ENCODE assay signal across 9 mouse cellular contexts in the genomic region with DNA sequence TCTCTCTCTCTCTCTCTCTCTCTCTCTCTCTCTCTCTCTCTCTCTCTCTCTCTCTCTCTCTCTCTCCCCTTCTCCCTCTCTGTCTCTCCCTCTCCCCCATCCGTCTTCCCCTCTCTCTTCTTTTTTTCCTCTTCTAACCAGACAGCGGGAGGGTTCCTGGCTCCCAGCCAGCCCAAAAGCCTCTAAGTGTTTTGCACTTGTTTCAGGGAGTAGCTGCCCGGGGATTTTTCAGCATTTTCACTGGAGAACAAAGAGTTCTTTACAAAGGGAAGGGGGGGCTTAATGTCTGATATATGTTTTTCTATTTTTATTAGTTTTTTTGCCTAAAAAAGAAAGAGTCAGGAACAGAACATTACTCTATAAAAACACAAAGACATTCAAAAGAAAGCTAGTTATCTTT.
A peak's percentile ranks its signal among the peaks of the same experiment; 100 is the strongest.
DNase-seq lines count a peak whose midpoint lies in the region; ATAC-seq and TF ChIP-seq lines count a peak whose summit lies in the region.
"Had no signal": no experiment of that assay in that cellular context is flagged by ENCODE, and none has a peak within 500 bp of the region (broad histone marks: within the 10 kb centered on the region; RNA-seq: fewer than 3 reads in every experiment).

No protein-coding gene starts in this region.

- H3K27ac ChIP-seq in forebrain, embryonic 11.5 days (ENCODE audit: low read depth, low read length) = peak overlapping the region; percentile 95
- H3K27ac ChIP-seq in midbrain, embryonic 13.5 days = peak overlapping the region; percentile 99
- H3K27ac ChIP-seq in testis, adult 2 months (ENCODE audit: control insufficient read depth, insufficient read depth, low read depth, low read length) = peak overlapping the region; percentile 36; the same call in 1 of the 2 replicates
- H3K27ac ChIP-seq: liver, embryonic 13.5 days had no signal

- H3K4me2 ChIP-seq in forebrain, embryonic 11.5 days (ENCODE audit: low read depth, low read length, severe bottlenecking) = peak overlapping the region; percentile 68
- peak overlapping the region; percentile 86 for H3K4me2 ChIP-seq in midbrain, embryonic 13.5 days (replicated peaks)

- TF ChIP-seq CTCF in testis, adult 2 months (IDR thresholded peaks at IDR 0.05; ENCODE audit: control insufficient read depth, insufficient read depth, insufficient replicate concordance, low read depth, low read length) = no peak

- H3K4me1 ChIP-seq in forebrain, embryonic 11.5 days (replicated peaks; ENCODE audit: control insufficient read depth, insufficient read depth, low read length) = peaks cover 14% of the 10 kb centered on the region; the same call in 1 of the 2 replicates
- peaks cover 53% of the 10 kb centered on the region for H3K4me1 ChIP-seq in midbrain, embryonic 13.5 days (replicated peaks)
- H3K4me1 ChIP-seq in testis, adult 2 months (ENCODE audit: control insufficient read depth, insufficient read depth, low read length) = no peaks in the 10 kb centered on the region; the same call in 1 of the 2 replicates
- H3K4me1 ChIP-seq: liver, embryonic 13.5 days had no signal

- peak overlapping the region; percentile 92 for H3K9ac ChIP-seq in forebrain, embryonic 11.5 days (ENCODE audit: low read length)
- peak overlapping the region; percentile 88 for H3K9ac ChIP-seq in midbrain, embryonic 13.5 days (replicated peaks)
- H3K9ac ChIP-seq: liver, embryonic 13.5 days had no signal

- H3K9me3 ChIP-seq in forebrain, embryonic 11.5 days (ENCODE audit: control insufficient read depth, low read length) = no peaks in the 10 kb centered on the region
- no peaks in the 10 kb centered on the region for H3K9me3 ChIP-seq in midbrain, embryonic 13.5 days
- H3K9me3 ChIP-seq: liver, embryonic 13.5 days had no signal

- peak; percentile 65 for DNase-seq in A20 (ENCODE audit: low read depth, low spot score)
- peak; percentile 80 to 85 for DNase-seq in adrenal gland, postnatal 36 days
- peak; percentile 74 for DNase-seq in forebrain, embryonic 11.5 days (ENCODE audit: low spot score)
- DNase-seq in heart, postnatal 25 days (ENCODE audit: low spot score) = peak; percentile 53
- peak; percentile 64 to 77 for DNase-seq in left cerebral cortex, postnatal 14 days (ENCODE audit: low spot score in 2 of 2)
- DNase-seq: liver, embryonic 13.5 days had no signal

- TF ChIP-seq POLR2A in testis, adult 2 months (IDR thresholded peaks at IDR 0.05; ENCODE audit: control insufficient read depth, low read depth, low read length) = no peak

- H3K4me3 ChIP-seq in forebrain, embryonic 11.5 days (ENCODE audit: low read depth, low read length) = peak overlapping the region; percentile 49
- peak overlapping the region; percentile 64 for H3K4me3 ChIP-seq in midbrain, embryonic 13.5 days (replicated peaks)
- H3K4me3 ChIP-seq in testis, adult 2 months (ENCODE audit: control insufficient read depth, low read depth, low read length) = no peak overlapping the region
- H3K4me3 ChIP-seq: liver, embryonic 13.5 days had no signal

- H3K36me3 ChIP-seq in forebrain, embryonic 11.5 days (ENCODE audit: control insufficient read depth, insufficient read depth, low read length) = no peaks in the 10 kb centered on the region
- no peaks in the 10 kb centered on the region for H3K36me3 ChIP-seq in midbrain, embryonic 13.5 days
- H3K36me3 ChIP-seq in testis, adult 2 months (ENCODE audit: control insufficient read depth, insufficient read depth, low read length) = no peaks in the 10 kb centered on the region
- H3K36me3 ChIP-seq: liver, embryonic 13.5 days had no signal

- 0% methylated on average over 3 of the region's 3 CpGs for WGBS in forebrain, embryonic 11.5 days
- 0% methylated on average over 3 of the region's 3 CpGs for WGBS in midbrain, embryonic 13.5 days

- ATAC-seq in forebrain, embryonic 11.5 days (replicated peaks; ENCODE audit: low FRiP score) = 0 out of 2 replicates have a peak, but pooled peaks have one; percentile 23
- ATAC-seq in midbrain, embryonic 13.5 days = no peak
- ATAC-seq in granulocyte monocyte progenitor cell, adult 5-6 weeks (replicated peaks; ENCODE audit: poor library complexity, severe bottlenecking) = no peak

- H3K27me3 ChIP-seq in forebrain, embryonic 11.5 days (ENCODE audit: control insufficient read depth, insufficient read depth, low read length) = no peaks in the 10 kb centered on the region
- H3K27me3 ChIP-seq in midbrain, embryonic 13.5 days = no peaks in the 10 kb centered on the region
- no peaks in the 10 kb centered on the region for H3K27me3 ChIP-seq in testis, adult 2 months (ENCODE audit: control insufficient read depth, insufficient read depth, low read length)
- H3K27me3 ChIP-seq: liver, embryonic 13.5 days had no signal

- intact Hi-C loops in heart, postnatal 25 days (cut with DNase I) = loop anchor here (5.0 kb wide), 3 partner anchors 33 to 68 kb away; no protein-coding TSS in a partner anchor
- intact Hi-C loops in left cerebral cortex, postnatal 14 days (cut with DNase I) = loop anchor here (10.0 kb wide), 1 partner anchor 589 kb away; no protein-coding TSS in a partner anchor

Comparison
In these comparisons a context has a peak if more than half of its experiments do, and no peak if none do; other contexts are left out.
1. H3K27ac ChIP-seq: peak in every context shown above with its lines; median percentile 99 in midbrain, embryonic 13.5 days; 95 in forebrain, embryonic 11.5 days; 36 in testis, adult 2 months.